Mouse (Mus musculus) liver, adult 2 months (tissue): Measurements from ENCODE around the gene Apoc2. TPM values are rescaled to one million over a fixed set of nuclear protein-coding genes. Genes with fewer than 3 reads are reported as not detected.

Experiments used
- DNase-seq: peaks from one replicate; pipeline ENCODE4 v3.0.0-alpha.2; 2011; ENCODE audit warnings: low read depth, low spot score; ENCODE audit errors: extremely low read depth
- H3K27ac ChIP-seq: fragments of 200-500 bp; replicated peaks from 2 replicates; pipeline ENCODE4 v1.5.1; 2012; ENCODE audit warnings: low read depth, mild to moderate bottlenecking, control low read depth, inconsistent platforms, low read length; ENCODE audit not compliant: insufficient read depth
- H3K27me3 ChIP-seq: fragments of 200-500 bp; 2 replicates; pipeline ENCODE4 v1.6.1; 2012; ENCODE audit warnings: mild to moderate bottlenecking, moderate library complexity, low read length, inconsistent platforms; ENCODE audit not compliant: control insufficient read depth, insufficient read depth
- H3K36me3 ChIP-seq: fragments of 200-500 bp; 2 replicates; pipeline ENCODE4 v1.6.1; 2012; ENCODE audit warnings: low read length, inconsistent platforms; ENCODE audit not compliant: control insufficient read depth, insufficient read depth
- H3K4me1 ChIP-seq: fragments of 200-500 bp; 2 replicates; pipeline ENCODE4 v1.6.1; 2011; ENCODE audit warnings: low read length; ENCODE audit not compliant: control insufficient read depth, insufficient read depth
- H3K4me3 ChIP-seq: fragments of 200-500 bp; 2 replicates; pipeline ENCODE4 v1.5.1; 2011; ENCODE audit warnings: low read depth, mild to moderate bottlenecking, control low read depth, low read length, moderate library complexity; ENCODE audit not compliant: insufficient read depth
- H3K79me2 ChIP-seq: fragments of 200-500 bp; 2 replicates; pipeline ENCODE4 v1.6.1; 2012; ENCODE audit warnings: inconsistent platforms, mild to moderate bottlenecking, low read length, moderate library complexity; ENCODE audit not compliant: control insufficient read depth, insufficient read depth
- H3K9ac ChIP-seq: fragments of 200-500 bp; 2 replicates; pipeline ENCODE4 v1.6.1; 2012; ENCODE audit warnings: low read depth, mild to moderate bottlenecking, control low read depth, inconsistent platforms, low read length
- CTCF ChIP-seq: fragments of 200-500 bp; IDR thresholded peaks from 2 replicates; pipeline ENCODE4 v1.5.1; 2011; ENCODE audit warnings: low read depth, low read length, control low read depth
- POLR2A ChIP-seq: fragments of 200-500 bp; IDR thresholded peaks from 2 replicates; pipeline ENCODE4 v1.6.1; 2011; ENCODE audit warnings: low read length, control low read depth; ENCODE audit not compliant: insufficient read depth; ENCODE audit errors: extremely low read depth
- WGBS: fragments of 180-500 bp; shearing (Covaris S2); methylation state at CpG from one replicate; pipeline ENCODE4 v1.1.7; 2018; 5-methylcytosine and 5-hydroxymethylcytosine counted together
- polyA plus RNA-seq: library from polyadenylated mRNA; depleted of rRNA; stranded (reverse); fragments of >200 nt; gene quantifications from 2 replicates; pipeline ENCODE4 v1.2.3, GENCODE M21; 2012
- total RNA-seq: library from RNA; depleted of rRNA; stranded (reverse); fragments of >200 nt; gene quantifications from 2 replicates; pipeline ENCODE4 v1.2.3, GENCODE M21; 2014

Gene Apoc2
- total and polyA plus RNA-seq, 2 experiments = 221 to 283 TPM

DNA sequence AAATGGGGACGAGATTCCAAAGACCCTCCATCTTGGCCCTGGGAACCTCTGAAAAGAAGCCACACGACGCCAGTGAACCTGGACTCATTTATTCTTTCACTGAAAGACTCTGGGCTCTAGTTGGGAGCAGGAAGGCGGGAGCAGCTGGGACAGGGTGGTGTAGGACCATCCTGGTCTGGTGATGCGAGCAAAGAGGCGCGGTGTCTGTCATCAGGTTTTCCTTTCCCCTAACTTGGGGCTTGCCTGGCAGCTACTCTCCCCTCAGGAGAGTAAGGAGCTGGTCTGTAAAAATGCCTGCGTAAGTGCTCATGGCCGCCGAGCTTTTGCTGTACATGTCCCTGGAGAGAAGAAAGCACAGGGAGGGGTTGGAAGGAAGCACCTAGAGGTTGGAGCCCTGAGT, 6.2 kb downstream of the Apoc2 start:
- no peak for DNase-seq
- H3K4me1 ChIP-seq = peaks cover 17% of the 10 kb centered on the region; the same call in 1 of the 2 replicates
- no peak overlapping the region for H3K27ac ChIP-seq
- H3K79me2 ChIP-seq = no peaks in the 10 kb centered on the region
- TF ChIP-seq CTCF (no peak), POLR2A (no peak)
- H3K9ac ChIP-seq = no peak overlapping the region
- no peaks in the 10 kb centered on the region for H3K27me3 ChIP-seq
- 93% methylated on average over 10 of the region's 10 CpGs for WGBS
- peaks cover 9% of the 10 kb centered on the region for H3K36me3 ChIP-seq
- H3K4me3 ChIP-seq = no peak overlapping the region

DNA sequence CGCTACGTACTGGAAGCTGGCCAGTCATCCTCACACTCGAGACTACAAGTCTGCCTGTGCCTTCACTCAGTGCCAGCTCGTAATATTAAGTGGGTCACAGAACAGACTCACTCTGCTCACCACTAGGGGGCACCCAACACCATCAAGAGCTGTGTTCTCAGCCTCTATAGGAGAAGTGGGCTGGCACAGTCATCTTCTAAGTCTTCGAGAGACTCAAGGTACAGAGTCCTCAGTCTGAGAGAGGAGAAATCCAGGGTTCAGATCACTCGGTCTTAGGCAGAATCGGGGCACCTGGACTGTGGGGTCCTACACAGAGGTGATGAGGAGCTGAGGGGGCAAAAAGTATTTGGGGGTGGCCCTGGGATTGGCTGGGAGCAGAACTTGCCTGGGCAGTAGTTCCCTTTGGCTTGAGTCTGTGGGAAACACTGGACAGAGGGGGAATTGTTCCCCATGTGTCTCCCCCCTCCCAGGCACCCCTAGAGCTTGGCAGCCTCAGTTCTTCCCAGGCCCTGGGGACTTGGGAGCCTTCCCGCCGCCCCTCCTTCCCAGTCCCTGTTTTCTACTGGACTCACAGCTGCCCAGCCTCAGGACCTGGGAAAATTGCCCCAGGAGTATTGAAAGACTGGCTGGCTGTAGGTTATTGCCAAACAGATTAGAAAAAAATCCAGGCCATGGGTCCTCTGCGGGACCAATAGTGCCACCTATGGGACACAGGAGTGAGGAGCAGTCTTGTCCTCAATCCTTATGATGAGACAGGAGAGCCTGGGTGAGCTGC, 8.6 kb downstream of the Apoc2 start:
- no peaks in the 10 kb centered on the region for H3K27me3 ChIP-seq
- WGBS = 0% methylated on average over 10 of the region's 10 CpGs
- peak; percentile 95 for DNase-seq
- peaks cover 4% of the 10 kb centered on the region; the same call in 1 of the 2 replicates for H3K36me3 ChIP-seq
- TF ChIP-seq CTCF (peak; percentile 73), POLR2A (no peak)
- H3K9ac ChIP-seq = peak overlapping the region; percentile 48
- H3K4me3 ChIP-seq = no peak overlapping the region
- peaks cover 12% of the 10 kb centered on the region for H3K4me1 ChIP-seq
- H3K79me2 ChIP-seq = peaks cover 7% of the 10 kb centered on the region
- H3K27ac ChIP-seq = peak overlapping the region; percentile 91

DNA sequence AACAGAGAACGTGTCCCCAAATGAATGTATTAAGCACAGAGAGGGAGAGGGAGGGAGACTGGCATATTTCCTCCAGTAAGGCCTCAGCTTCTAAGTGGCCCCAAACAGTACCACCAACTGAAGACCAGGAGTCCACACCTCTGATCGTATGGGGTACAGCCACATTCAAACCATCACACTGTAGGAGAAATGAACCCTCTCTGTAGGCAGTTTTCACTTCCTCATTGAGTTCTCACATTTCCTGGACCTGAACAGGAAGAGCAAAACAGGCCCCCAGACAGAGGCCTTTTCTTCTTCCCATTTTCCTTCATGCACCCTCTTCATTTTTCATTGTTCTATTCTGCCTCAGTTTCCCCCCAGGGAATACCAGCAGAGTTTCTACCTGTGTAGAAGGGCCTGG, 10.3 kb downstream of the Apoc2 start:
- no peaks in the 10 kb centered on the region for H3K27me3 ChIP-seq
- H3K4me1 ChIP-seq = peaks cover 19% of the 10 kb centered on the region
- no peak for DNase-seq
- peaks cover 3% of the 10 kb centered on the region; the same call in 1 of the 2 replicates for H3K36me3 ChIP-seq
- WGBS = 81% methylated on average over 2 of the region's 2 CpGs
- no peak overlapping the region for H3K9ac ChIP-seq
- no peak for TF ChIP-seq POLR2A
- TF ChIP-seq CTCF = no peak
- peaks cover 21% of the 10 kb centered on the region for H3K79me2 ChIP-seq
- no peak overlapping the region for H3K4me3 ChIP-seq
- H3K27ac ChIP-seq = peak overlapping the region; percentile 22; the same call in 1 of the 2 replicates

DNA sequence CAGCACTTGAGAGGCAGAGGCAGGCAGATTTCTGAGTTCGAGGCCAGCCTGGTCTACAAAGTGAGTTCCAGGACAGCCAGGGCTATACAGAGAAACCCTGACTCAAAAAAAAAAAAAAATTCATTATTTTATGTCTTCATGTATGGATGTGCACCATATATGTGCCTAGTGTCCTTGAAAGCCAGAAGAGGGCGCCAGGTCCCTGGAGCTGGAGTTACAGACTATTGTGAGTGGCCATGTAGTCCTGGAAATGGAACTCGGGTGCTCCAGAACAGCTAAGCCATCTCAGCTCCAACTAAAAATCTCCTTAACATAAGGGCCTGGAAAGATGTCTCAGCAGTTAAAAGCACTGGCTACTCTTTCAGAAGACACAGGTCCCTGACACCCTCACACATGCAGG, 11.0 kb downstream of the Apoc2 start:
- Histone ChIP-seq H3K27ac (no peak overlapping the region), H3K4me3 (no peak overlapping the region), H3K4me1 (peaks cover 19% of the 10 kb centered on the region), H3K36me3 (peaks cover 3% of the 10 kb centered on the region; the same call in 1 of the 2 replicates), H3K79me2 (peaks cover 27% of the 10 kb centered on the region), H3K9ac (no peak overlapping the region), H3K27me3 (no peaks in the 10 kb centered on the region)
- WGBS = 59% methylated on average over 3 of the region's 3 CpGs
- peak; percentile 53 for DNase-seq
- TF ChIP-seq POLR2A = no peak
- TF ChIP-seq CTCF = peak; percentile 49; the same call in 1 of the 2 replicates

DNA sequence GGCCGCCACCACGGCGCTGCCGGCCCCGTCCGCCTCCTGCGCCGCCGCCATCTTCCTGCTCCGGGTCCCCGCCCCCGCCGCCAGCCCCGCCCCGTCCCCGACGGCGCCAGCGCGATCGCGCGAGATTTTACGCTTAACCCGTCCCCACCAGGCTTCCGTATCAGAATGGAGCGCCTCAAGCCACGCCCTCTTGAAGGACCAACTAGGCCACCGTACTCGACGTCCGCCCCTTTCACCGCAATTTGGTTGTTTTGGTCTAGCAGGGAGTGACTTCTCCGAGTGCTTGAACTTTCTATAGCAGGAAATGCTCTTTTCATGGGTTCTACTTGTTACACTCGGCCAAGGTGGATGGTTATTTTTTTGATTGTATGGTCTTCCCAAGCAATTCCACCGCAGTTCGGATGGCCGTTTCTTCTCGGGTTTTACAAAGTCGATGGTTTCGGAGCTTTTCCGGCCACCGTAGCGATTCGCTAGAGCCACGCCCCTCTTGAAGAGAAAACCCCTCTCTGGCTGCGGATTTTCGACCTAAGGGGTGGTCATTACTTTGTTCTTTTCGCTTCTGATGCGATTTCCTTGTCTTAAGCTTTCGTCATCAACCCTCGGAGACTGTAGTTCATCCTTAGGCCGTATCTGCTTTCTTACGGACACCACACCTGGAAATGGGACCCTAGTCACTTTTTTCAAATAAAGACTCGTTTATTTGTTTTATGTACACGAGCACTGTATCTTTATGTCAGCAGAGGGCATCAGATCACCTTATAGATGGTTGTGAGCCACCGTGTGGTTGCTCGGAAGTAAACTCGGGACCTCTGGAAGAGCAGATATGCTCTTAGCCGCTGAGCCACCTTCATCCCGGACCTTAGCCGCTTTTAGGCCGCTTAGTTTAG, 12.5 kb downstream of the Apoc2 start, which contains the start of gene Clptm1:
TSS of gene Clptm1 (minus strand) at position 79 of the 887 bp plus-strand sequence.
- H3K27me3 ChIP-seq = no peaks in the 10 kb centered on the region
- H3K36me3 ChIP-seq = no peaks in the 10 kb centered on the region
- H3K4me1 ChIP-seq = peaks cover 16% of the 10 kb centered on the region
- under 1% methylated on average over 63 of the region's 63 CpGs for WGBS
- DNase-seq = peak; percentile 93
- H3K27ac ChIP-seq = peak within 1 kb of the TSS; percentile 93
- H3K9ac ChIP-seq = peak within 1 kb of the TSS; percentile 93
- TF ChIP-seq POLR2A (peak; percentile 58; the same call in 1 of the 2 replicates), CTCF (no peak)
- peaks cover 36% of the 10 kb centered on the region for H3K79me2 ChIP-seq
- H3K4me3 ChIP-seq = peak within 1 kb of the TSS; percentile 95
